Mouse (Mus musculus): Measurements from ENCODE around the gene 4930503B20Rik.

DNA sequence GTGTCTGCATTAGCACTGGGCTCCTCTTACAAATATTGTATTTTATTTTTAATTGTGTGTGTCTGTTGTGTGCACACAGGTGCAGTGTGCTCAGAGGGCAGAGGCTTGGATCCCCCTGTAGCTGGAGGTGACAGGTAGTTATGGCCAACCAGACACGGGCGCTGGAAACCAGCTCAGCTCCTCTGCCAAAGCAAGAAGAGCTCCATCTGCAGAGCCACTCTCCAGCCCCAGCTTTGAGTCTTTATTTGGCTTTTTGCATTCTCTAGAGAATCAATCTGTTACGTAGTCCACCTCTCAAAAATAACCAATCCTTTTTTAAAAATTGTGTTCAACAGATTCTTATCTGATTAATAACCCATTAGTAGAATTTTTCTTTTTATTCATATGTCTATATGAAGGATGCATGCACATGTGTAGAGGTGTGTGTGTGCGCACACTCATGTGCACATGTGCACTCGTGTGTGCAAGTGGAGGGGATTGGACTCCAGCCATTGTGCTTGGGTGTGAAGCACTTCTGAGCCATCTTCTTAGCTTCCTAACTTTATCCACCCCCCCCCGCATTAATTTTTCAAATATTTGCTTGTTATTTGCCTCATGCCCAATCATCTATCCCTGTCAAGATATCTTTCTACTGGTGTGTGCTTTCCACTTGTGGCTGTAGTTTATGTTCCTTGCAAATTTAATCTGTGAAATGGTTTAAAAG, 51.8 kb downstream of the 4930503B20Rik start:
- TF ChIP-seq CTCF (IDR thresholded peaks at IDR 0.05; ENCODE audit: low read depth, low read length) (no peak), EP300 (IDR thresholded peaks at IDR 0.05; ENCODE audit: insufficient read depth, low read depth, low read length) (no peak)

Measured in ES-Bruce4 (cell line).